Mouse (Mus musculus) neural tube, embryonic 12.5 days (tissue): ENCODE results near the gene Exoc2. TPM values are rescaled to one million over a fixed set of nuclear protein-coding genes. Genes with fewer than 3 reads are reported as not detected.

Source experiments
- ATAC-seq: fragments of 200-750 bp; cut with Nextera tagmentation; 2 replicates; pipeline ENCODE4 v1.8.0; 2017; ENCODE audit warnings: low read depth, mild to moderate bottlenecking, moderate TSS enrichment, moderate library complexity; ENCODE audit not compliant: low FRiP score
- H3K27ac ChIP-seq: fragments of 300-500 bp; sonication (generic); 2 replicates; pipeline ENCODE4 v1.5.1; 2016
- H3K27me3 ChIP-seq: fragments of 300-500 bp; sonication (generic); replicated peaks from 2 replicates; pipeline ENCODE4 v1.6.1; 2016; ENCODE audit warnings: mild to moderate bottlenecking
- H3K36me3 ChIP-seq: fragments of 300-500 bp; sonication (generic); 2 replicates; pipeline ENCODE4 v1.6.1; 2016; ENCODE audit warnings: mild to moderate bottlenecking
- H3K4me1 ChIP-seq: fragments of 300-500 bp; sonication (generic); 2 replicates; pipeline ENCODE4 v1.6.1; 2016
- H3K4me2 ChIP-seq: fragments of 300-500 bp; sonication (generic); replicated peaks from 2 replicates; pipeline ENCODE4 v1.6.1; 2016; ENCODE audit warnings: mild to moderate bottlenecking
- H3K4me3 ChIP-seq: fragments of 300-500 bp; sonication (generic); 2 replicates; pipeline ENCODE4 v1.5.1; 2016
- H3K9ac ChIP-seq: fragments of 300-500 bp; sonication (generic); 2 replicates; pipeline ENCODE4 v1.6.1; 2016; ENCODE audit warnings: mild to moderate bottlenecking
- H3K9me3 ChIP-seq: fragments of 300-500 bp; sonication (generic); 2 replicates; pipeline ENCODE4 v1.6.1; 2016; ENCODE audit warnings: mild to moderate bottlenecking
- WGBS: fragments of 180-500 bp; shearing (Covaris S2); methylation state at CpG from one replicate; pipeline ENCODE4 v1.1.7; 2016; 5-methylcytosine and 5-hydroxymethylcytosine counted together
- polyA plus RNA-seq: library from polyadenylated mRNA; unstranded; fragments of >200 nt; fragmentation: Nextera tagmentation; extraction: Ambion mirVana; gene quantifications from 2 replicates; pipeline ENCODE4 v1.2.1, GENCODE M21; 2016

Exoc2 gene
- polyA plus RNA-seq, 1 experiment from 2014 or later, result 45.7 TPM

GRCm38 (mm10) chr13:30921914-30922313 is 52.0 kb downstream of the Exoc2 start:
- Histone ChIP-seq H3K4me2 (no peak overlapping the region), H3K27ac (no peak overlapping the region), H3K9me3 (no peaks in the 10 kb centered on the region), H3K4me3 (no peak overlapping the region), H3K4me1 (no peaks in the 10 kb centered on the region), H3K9ac (no peak overlapping the region), H3K27me3 (no peaks in the 10 kb centered on the region), H3K36me3 (peaks cover 8% of the 10 kb centered on the region; the same call in 1 of the 2 replicates)
- 84% methylated on average over 4 of the region's 4 CpGs for WGBS
- ATAC-seq, result no peak

GRCm38 (mm10) chr13:30913757-30914156 is 60.1 kb downstream of the Exoc2 start:
- Histone ChIP-seq H3K4me2 (no peak overlapping the region), H3K9ac (no peak overlapping the region), H3K27ac (no peak overlapping the region), H3K36me3 (no peaks in the 10 kb centered on the region), H3K27me3 (no peaks in the 10 kb centered on the region), H3K9me3 (no peaks in the 10 kb centered on the region), H3K4me1 (no peaks in the 10 kb centered on the region), H3K4me3 (no peak overlapping the region)
- ATAC-seq, result no peak

- no peaks in the 10 kb centered on the region for H3K27me3 ChIP-seq
- 35% methylated on average over 4 of the region's 4 CpGs for WGBS
- no peak for ATAC-seq
- H3K4me1 ChIP-seq, result no peaks in the 10 kb centered on the region
- H3K9ac ChIP-seq, result no peak overlapping the region
- no peak overlapping the region for H3K27ac ChIP-seq
- H3K9me3 ChIP-seq, result no peaks in the 10 kb centered on the region
- H3K4me3 ChIP-seq, result no peak overlapping the region
- no peak overlapping the region for H3K4me2 ChIP-seq
- H3K36me3 ChIP-seq, result no peaks in the 10 kb centered on the region
Observed at GRCm38 (mm10) chr13:30913028-30913427, 60.9 kb downstream of the Exoc2 start.

GRCm38 (mm10) chr13:30911931-30912625 is 61.8 kb downstream of the Exoc2 start:
- no peaks in the 10 kb centered on the region for H3K27me3 ChIP-seq
- H3K4me3 ChIP-seq, result no peak overlapping the region
- ATAC-seq, result no peak
- no peak overlapping the region for H3K9ac ChIP-seq
- H3K27ac ChIP-seq, result no peak overlapping the region
- no peak overlapping the region for H3K4me2 ChIP-seq
- H3K36me3 ChIP-seq, result no peaks in the 10 kb centered on the region
- H3K4me1 ChIP-seq, result no peaks in the 10 kb centered on the region
- 77% methylated on average over 5 of the region's 5 CpGs for WGBS
- H3K9me3 ChIP-seq, result no peaks in the 10 kb centered on the region

GRCm38 (mm10) chr13:30910889-30911288 is 63.0 kb downstream of the Exoc2 start:
- Histone ChIP-seq H3K4me3 (no peak overlapping the region), H3K9me3 (no peaks in the 10 kb centered on the region), H3K36me3 (no peaks in the 10 kb centered on the region), H3K27ac (no peak overlapping the region), H3K4me1 (no peaks in the 10 kb centered on the region), H3K27me3 (no peaks in the 10 kb centered on the region), H3K9ac (no peak overlapping the region), H3K4me2 (no peak overlapping the region)
- WGBS, result 83% methylated on average over 5 of the region's 5 CpGs
- ATAC-seq, result no peak

GRCm38 (mm10) chr13:30902286-30902685 is 71.6 kb downstream of the Exoc2 start:
- H3K9me3 ChIP-seq, result no peaks in the 10 kb centered on the region
- no peaks in the 10 kb centered on the region for H3K4me1 ChIP-seq
- H3K36me3 ChIP-seq, result peaks cover 11% of the 10 kb centered on the region
- H3K9ac ChIP-seq, result no peak overlapping the region
- no peak for ATAC-seq
- H3K27me3 ChIP-seq, result no peaks in the 10 kb centered on the region
- no peak overlapping the region for H3K4me2 ChIP-seq
- H3K4me3 ChIP-seq, result no peak overlapping the region
- no peak overlapping the region for H3K27ac ChIP-seq
- WGBS, result 64% methylated on average over 2 of the region's 2 CpGs

GRCm38 (mm10) chr13:30901387-30902041 is 72.4 kb downstream of the Exoc2 start:
- no peaks in the 10 kb centered on the region for H3K27me3 ChIP-seq
- no peaks in the 10 kb centered on the region for H3K4me1 ChIP-seq
- 93% methylated on average over 7 of the region's 7 CpGs for WGBS
- no peak overlapping the region for H3K9ac ChIP-seq
- no peak overlapping the region for H3K4me2 ChIP-seq
- ATAC-seq, result no peak
- peaks cover 11% of the 10 kb centered on the region for H3K36me3 ChIP-seq
- no peak overlapping the region for H3K27ac ChIP-seq
- no peak overlapping the region for H3K4me3 ChIP-seq
- no peaks in the 10 kb centered on the region for H3K9me3 ChIP-seq

- Histone ChIP-seq H3K9me3 (no peaks in the 10 kb centered on the region), H3K4me3 (no peak overlapping the region), H3K4me2 (no peak overlapping the region), H3K36me3 (0 out of 2 replicates have a peak, but pooled peaks cover 3% of the 10 kb centered on the region), H3K27me3 (no peaks in the 10 kb centered on the region), H3K9ac (no peak overlapping the region), H3K27ac (no peak overlapping the region), H3K4me1 (no peaks in the 10 kb centered on the region)
- WGBS, result 63% methylated on average over 6 of the region's 6 CpGs
- no peak for ATAC-seq
Observed at GRCm38 (mm10) chr13:30894015-30894634, 79.8 kb downstream of the Exoc2 start.

- no peak for ATAC-seq
- 0 out of 2 replicates have a peak, but pooled peaks cover 3% of the 10 kb centered on the region for H3K36me3 ChIP-seq
- H3K9me3 ChIP-seq, result no peaks in the 10 kb centered on the region
- H3K27ac ChIP-seq, result no peak overlapping the region
- H3K4me1 ChIP-seq, result no peaks in the 10 kb centered on the region
- H3K4me2 ChIP-seq, result no peak overlapping the region
- H3K27me3 ChIP-seq, result no peaks in the 10 kb centered on the region
- 60% methylated on average over 4 of the region's 4 CpGs for WGBS
- H3K9ac ChIP-seq, result no peak overlapping the region
- no peak overlapping the region for H3K4me3 ChIP-seq
Observed at GRCm38 (mm10) chr13:30892315-30892714, 81.6 kb downstream of the Exoc2 start.

GRCm38 (mm10) chr13:30891223-30891622 is 82.7 kb downstream of the Exoc2 start:
- no peaks in the 10 kb centered on the region for H3K4me1 ChIP-seq
- H3K27ac ChIP-seq, result no peak overlapping the region
- ATAC-seq, result no peak
- no peak overlapping the region for H3K4me3 ChIP-seq
- 0 out of 2 replicates have a peak, but pooled peaks cover 3% of the 10 kb centered on the region for H3K36me3 ChIP-seq
- H3K27me3 ChIP-seq, result no peaks in the 10 kb centered on the region
- H3K4me2 ChIP-seq, result no peak overlapping the region
- no peak overlapping the region for H3K9ac ChIP-seq
- WGBS, result 74% methylated on average over 5 of the region's 5 CpGs
- no peaks in the 10 kb centered on the region for H3K9me3 ChIP-seq

GRCm38 (mm10) chr13:30888480-30888879 is 85.4 kb downstream of the Exoc2 start:
- 9% methylated on average over 3 of the region's 3 CpGs for WGBS
- Histone ChIP-seq H3K27me3 (no peaks in the 10 kb centered on the region), H3K4me3 (no peak overlapping the region), H3K9me3 (no peaks in the 10 kb centered on the region), H3K27ac (no peak overlapping the region), H3K4me1 (no peaks in the 10 kb centered on the region), H3K4me2 (no peak overlapping the region), H3K9ac (no peak overlapping the region), H3K36me3 (peaks cover 12% of the 10 kb centered on the region)
- peak; percentile 48 for ATAC-seq

- Histone ChIP-seq H3K4me1 (no peaks in the 10 kb centered on the region), H3K4me2 (no peak overlapping the region), H3K4me3 (no peak overlapping the region), H3K9ac (no peak overlapping the region), H3K9me3 (no peaks in the 10 kb centered on the region), H3K36me3 (peaks cover 25% of the 10 kb centered on the region), H3K27ac (no peak overlapping the region), H3K27me3 (no peaks in the 10 kb centered on the region)
- WGBS, result 92% methylated on average over 5 of the region's 5 CpGs
- no peak for ATAC-seq
Observed at GRCm38 (mm10) chr13:30880310-30880709, 93.6 kb downstream of the Exoc2 start.
